Mouse (Mus musculus) neural tube, embryonic 14.5 days (tissue): ENCODE measurements around the gene Abcb5. TPM values are rescaled to one million over a fixed set of nuclear protein-coding genes. Genes with fewer than 3 reads are reported as not detected.

Experiments
- ATAC-seq: fragments of 200-750 bp; cut with Nextera tagmentation; 2 replicates; pipeline ENCODE4 v1.8.0; 2017; ENCODE audit warnings: low read depth, mild to moderate bottlenecking, moderate TSS enrichment, moderate library complexity
- H3K27ac ChIP-seq: fragments of 300-500 bp; sonication (generic); 2 replicates; pipeline ENCODE4 v1.5.1; 2014; ENCODE audit warnings: low read depth, mild to moderate bottlenecking, control low read depth, low read length, moderate library complexity, mixed read lengths
- H3K27me3 ChIP-seq: fragments of 300-500 bp; sonication (generic); 2 replicates; pipeline ENCODE4 v1.6.1; 2014; ENCODE audit warnings: low read length; ENCODE audit not compliant: control insufficient read depth, insufficient read depth
- H3K36me3 ChIP-seq: fragments of 300-500 bp; sonication (generic); 2 replicates; pipeline ENCODE4 v1.6.1; 2014; ENCODE audit warnings: low read length, mixed read lengths; ENCODE audit not compliant: control insufficient read depth, insufficient read depth
- H3K4me1 ChIP-seq: fragments of 300-500 bp; sonication (generic); 2 replicates; pipeline ENCODE4 v1.6.1; 2014; ENCODE audit warnings: low read length; ENCODE audit not compliant: control insufficient read depth, insufficient read depth
- H3K4me2 ChIP-seq: fragments of 300-500 bp; sonication (generic); 2 replicates; pipeline ENCODE4 v1.6.1; 2014; ENCODE audit warnings: mild to moderate bottlenecking, low read depth, low read length, control low read depth
- H3K4me3 ChIP-seq: fragments of 300-500 bp; sonication (generic); 2 replicates; pipeline ENCODE4 v1.5.1; 2014; ENCODE audit warnings: low read depth, low read length, control low read depth, mixed read lengths
- H3K9ac ChIP-seq: fragments of 300-500 bp; sonication (generic); replicated peaks from 2 replicates; pipeline ENCODE4 v1.6.1; 2014; ENCODE audit warnings: low read depth, mild to moderate bottlenecking, control low read depth, low read length, mixed read lengths
- H3K9me3 ChIP-seq: fragments of 300-500 bp; sonication (generic); 2 replicates; pipeline ENCODE4 v1.6.1; 2016; ENCODE audit warnings: low read length; ENCODE audit not compliant: control insufficient read depth
- WGBS: fragments of 180-500 bp; shearing (Covaris S2); extraction: QIAGEN DNeasy Blood & Tissue Kit; methylation state at CpG from one replicate; pipeline ENCODE4 v1.1.7; 2014; 5-methylcytosine and 5-hydroxymethylcytosine counted together
- polyA plus RNA-seq: library from polyadenylated mRNA; unstranded; fragments of >200 nt; fragmentation: Nextera tagmentation; extraction: Ambion mirVana; gene quantifications from 2 replicates; pipeline ENCODE4 v1.2.1, GENCODE M21; 2014

The Abcb5 gene
- polyA plus RNA-seq, 1 experiment from 2014 or later: not detected

DNA sequence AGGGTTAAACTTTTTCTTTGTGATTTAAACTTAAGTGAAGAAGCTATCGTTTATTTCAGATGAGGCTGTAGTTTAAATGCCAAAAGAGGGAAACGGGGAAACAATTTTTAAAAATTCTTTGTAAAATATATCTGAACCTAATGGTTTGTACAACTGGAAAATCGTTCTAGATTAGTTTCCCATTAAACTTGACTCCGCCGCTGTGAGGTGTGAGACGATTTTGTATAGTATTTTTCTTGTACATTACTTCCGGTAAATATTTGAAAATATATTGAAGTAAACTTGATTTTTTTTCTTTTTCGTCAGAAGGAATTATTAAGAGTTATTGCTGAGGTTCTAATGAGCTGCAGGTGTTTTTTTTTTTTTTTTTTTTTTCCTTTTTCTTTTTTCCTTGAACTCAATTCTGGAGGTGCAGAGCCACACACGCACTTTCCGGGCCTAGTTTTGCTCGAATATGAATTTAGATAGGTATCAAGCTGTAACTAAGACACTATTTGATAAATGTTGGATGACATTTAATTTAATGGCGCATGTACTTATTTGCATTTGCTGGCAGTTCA lies 115.3 kb downstream of the Abcb5 start:
- Histone ChIP-seq H3K36me3 (no peaks in the 10 kb centered on the region), H3K27ac (no peak overlapping the region), H3K4me1 (peaks cover 14% of the 10 kb centered on the region), H3K27me3 (peaks cover 38% of the 10 kb centered on the region), H3K4me2 (no peak overlapping the region), H3K4me3 (peak overlapping the region; percentile 33; the same call in 1 of the 2 replicates), H3K9ac (no peak overlapping the region), H3K9me3 (no peaks in the 10 kb centered on the region)
- no peak for ATAC-seq
- WGBS: 9% methylated on average over 12 of the region's 12 CpGs

DNA sequence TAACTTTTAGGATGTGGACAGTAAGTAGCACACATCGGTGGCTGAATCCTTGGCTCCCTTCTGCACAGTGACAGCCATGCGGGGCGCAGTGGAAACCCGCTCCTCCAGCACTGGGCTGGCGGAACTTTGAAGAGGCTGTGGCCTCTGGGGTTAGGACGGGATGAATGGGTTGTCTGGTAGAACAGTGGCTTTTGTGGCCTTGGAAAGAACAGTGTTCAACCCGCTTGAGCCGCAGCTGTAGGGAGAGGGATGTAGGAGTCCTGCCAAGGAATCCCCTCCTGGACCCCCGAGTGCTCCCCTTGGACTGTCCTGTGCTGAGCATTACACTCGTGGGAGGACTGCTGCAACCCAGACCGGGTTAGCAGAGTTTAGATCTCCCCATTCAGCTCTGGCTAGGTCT lies 116.2 kb downstream of the Abcb5 start:
- Histone ChIP-seq H3K9me3 (no peaks in the 10 kb centered on the region), H3K4me1 (peaks cover 14% of the 10 kb centered on the region), H3K4me3 (peak overlapping the region; percentile 33), H3K36me3 (no peaks in the 10 kb centered on the region), H3K27me3 (peaks cover 40% of the 10 kb centered on the region), H3K27ac (no peak overlapping the region), H3K4me2 (0 out of 2 replicates have a peak overlapping the region, but pooled peaks have one; percentile 0), H3K9ac (peak overlapping the region; percentile 53)
- 0 out of 2 replicates have a peak, but pooled peaks have one; percentile 15 for ATAC-seq
- WGBS: under 1% methylated on average over 11 of the region's 11 CpGs

GRCm38 (mm10) chr12:118849203-118849861 lies 116.9 kb downstream of the Abcb5 start:
- Histone ChIP-seq H3K9me3 (no peaks in the 10 kb centered on the region), H3K27me3 (peaks cover 43% of the 10 kb centered on the region), H3K27ac (0 out of 2 replicates have a peak overlapping the region, but pooled peaks have one; percentile 5), H3K4me3 (peak overlapping the region; percentile 33), H3K4me2 (peak overlapping the region; percentile 47), H3K9ac (peak overlapping the region; percentile 53), H3K36me3 (no peaks in the 10 kb centered on the region), H3K4me1 (peaks cover 14% of the 10 kb centered on the region)
- peak; percentile 44 for ATAC-seq
- under 1% methylated on average over 74 of the region's 78 CpGs for WGBS

DNA sequence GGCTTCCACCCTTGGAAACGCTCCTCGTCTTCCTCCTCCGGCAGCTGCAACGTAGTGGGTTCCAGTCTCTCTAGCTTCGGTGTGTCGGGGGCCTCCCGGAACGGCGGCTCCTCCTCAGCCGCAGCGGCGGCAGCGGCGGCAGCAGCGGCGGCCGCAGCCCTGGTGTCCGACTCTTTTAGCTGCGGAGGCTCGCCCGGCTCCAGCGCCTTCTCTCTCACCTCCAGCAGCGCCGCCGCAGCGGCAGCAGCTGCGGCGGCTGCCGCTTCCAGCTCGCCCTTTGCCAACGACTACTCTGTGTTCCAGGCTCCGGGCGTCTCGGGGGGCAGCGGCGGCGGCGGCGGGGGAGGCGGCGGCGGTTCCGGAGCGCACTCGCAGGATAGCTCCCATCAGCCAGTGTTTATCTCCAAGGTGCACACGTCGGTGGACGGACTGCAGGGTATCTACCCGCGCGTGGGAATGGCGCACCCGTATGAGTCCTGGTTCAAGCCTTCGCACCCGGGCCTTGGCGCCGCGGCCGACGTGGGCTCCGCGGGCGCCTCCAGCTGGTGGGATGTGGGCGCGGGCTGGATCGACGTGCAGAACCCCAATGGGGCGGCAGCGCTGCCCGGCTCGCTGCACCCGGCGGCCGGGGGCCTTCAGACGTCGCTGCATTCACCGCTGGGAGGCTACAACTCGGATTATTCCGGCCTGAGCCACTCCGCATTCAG lies 117.6 kb downstream of the Abcb5 start:
- H3K27me3 ChIP-seq: peaks cover 47% of the 10 kb centered on the region
- H3K36me3 ChIP-seq: no peaks in the 10 kb centered on the region
- under 1% methylated on average over 71 of the region's 80 CpGs for WGBS
- H3K27ac ChIP-seq: peak overlapping the region; percentile 16; the same call in 1 of the 2 replicates
- H3K4me1 ChIP-seq: peaks cover 14% of the 10 kb centered on the region
- peak overlapping the region; percentile 47 for H3K4me2 ChIP-seq
- peak overlapping the region; percentile 53 for H3K9ac ChIP-seq
- peak; percentile 15; the same call in 1 of the 2 replicates for ATAC-seq
- no peaks in the 10 kb centered on the region for H3K9me3 ChIP-seq
- H3K4me3 ChIP-seq: peak overlapping the region; percentile 33

- Histone ChIP-seq H3K4me1 (peaks cover 14% of the 10 kb centered on the region), H3K9me3 (no peaks in the 10 kb centered on the region), H3K9ac (peak overlapping the region; percentile 53), H3K27ac (peak overlapping the region; percentile 16; the same call in 1 of the 2 replicates), H3K4me2 (peak overlapping the region; percentile 47), H3K4me3 (peak overlapping the region; percentile 33), H3K36me3 (no peaks in the 10 kb centered on the region), H3K27me3 (peaks cover 43% of the 10 kb centered on the region)
- under 1% methylated on average over 23 of the region's 23 CpGs for WGBS
- peak; percentile 15; the same call in 1 of the 2 replicates for ATAC-seq
Measured at GRCm38 (mm10) chr12:118847861-118848495, 118.2 kb downstream of the Abcb5 start.

GRCm38 (mm10) chr12:118847381-118847780 lies 118.8 kb downstream of the Abcb5 start:
- Histone ChIP-seq H3K27me3 (peaks cover 39% of the 10 kb centered on the region), H3K4me3 (peak overlapping the region; percentile 33), H3K9ac (no peak overlapping the region), H3K27ac (no peak overlapping the region), H3K9me3 (no peaks in the 10 kb centered on the region), H3K4me2 (peak overlapping the region; percentile 47; the same call in 1 of the 2 replicates), H3K36me3 (no peaks in the 10 kb centered on the region), H3K4me1 (peaks cover 14% of the 10 kb centered on the region)
- no peak for ATAC-seq
- under 1% methylated on average over 17 of the region's 17 CpGs for WGBS

GRCm38 (mm10) chr12:118846649-118847321 lies 119.4 kb downstream of the Abcb5 start:
- H3K27ac ChIP-seq: no peak overlapping the region

DNA sequence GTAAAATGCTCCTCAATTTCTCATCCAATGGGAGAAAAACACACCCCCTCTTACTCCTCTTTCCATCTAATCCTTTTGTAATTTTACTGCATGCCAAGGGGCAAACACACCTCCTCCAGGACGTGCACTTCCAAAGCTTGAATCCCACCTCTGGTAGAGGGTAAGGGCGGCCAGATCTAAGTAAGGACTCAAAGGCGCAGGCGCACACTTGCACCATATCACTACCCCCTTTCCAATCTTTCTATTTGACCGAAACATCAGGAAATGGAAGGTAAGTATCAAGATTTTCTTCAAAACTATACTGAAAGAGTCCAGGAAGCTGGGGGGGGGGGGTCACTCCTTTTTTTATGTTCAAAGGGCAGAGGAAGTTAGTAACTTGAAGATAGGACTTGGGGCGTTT lies 120.0 kb downstream of the Abcb5 start, which contains the start of gene Sp8:
Sp8 (plus strand) TSS at position 109 of the 400 bp plus-strand sequence.
- peaks cover 36% of the 10 kb centered on the region for H3K27me3 ChIP-seq
- H3K4me2 ChIP-seq: peak within 1 kb of the TSS; percentile 47
- H3K4me1 ChIP-seq: peaks cover 14% of the 10 kb centered on the region
- no peak for ATAC-seq
- no peak within 1 kb of the TSS for H3K9ac ChIP-seq
- no peaks in the 10 kb centered on the region for H3K9me3 ChIP-seq
- H3K27ac ChIP-seq: no peak within 1 kb of the TSS
- 3% methylated on average over 6 of the region's 6 CpGs for WGBS
- peak within 1 kb of the TSS; percentile 33 for H3K4me3 ChIP-seq
- no peaks in the 10 kb centered on the region for H3K36me3 ChIP-seq

More at GRCm38 (mm10) chr12:118846649-118847321, 119.4 kb downstream of the Abcb5 start:
- Histone ChIP-seq H3K9ac (no peak overlapping the region), H3K36me3 (no peaks in the 10 kb centered on the region), H3K9me3 (no peaks in the 10 kb centered on the region), H3K4me2 (peak overlapping the region; percentile 47), H3K27me3 (peaks cover 35% of the 10 kb centered on the region), H3K4me3 (peak overlapping the region; percentile 33), H3K4me1 (peaks cover 14% of the 10 kb centered on the region)
- ATAC-seq: peak; percentile 38
- 1% methylated on average over 59 of the region's 59 CpGs for WGBS
